Mouse (Mus musculus) right cerebral cortex, postnatal 36 days (tissue): ENCODE results near the gene Ppp1r21.

ENCODE experiments used
- DNase-seq, 2 experiments: peaks; one replicate each; pipeline ENCODE4 v3.0.0; 2022; ENCODE audit warnings: low spot score in 2 of 2, mixed read lengths in 1 of 2

The Ppp1r21 gene

GRCm38 (mm10) chr17:88530236-88530619 lies 310 bp downstream of the Ppp1r21 start:
- no peak for DNase-seq

DNA sequence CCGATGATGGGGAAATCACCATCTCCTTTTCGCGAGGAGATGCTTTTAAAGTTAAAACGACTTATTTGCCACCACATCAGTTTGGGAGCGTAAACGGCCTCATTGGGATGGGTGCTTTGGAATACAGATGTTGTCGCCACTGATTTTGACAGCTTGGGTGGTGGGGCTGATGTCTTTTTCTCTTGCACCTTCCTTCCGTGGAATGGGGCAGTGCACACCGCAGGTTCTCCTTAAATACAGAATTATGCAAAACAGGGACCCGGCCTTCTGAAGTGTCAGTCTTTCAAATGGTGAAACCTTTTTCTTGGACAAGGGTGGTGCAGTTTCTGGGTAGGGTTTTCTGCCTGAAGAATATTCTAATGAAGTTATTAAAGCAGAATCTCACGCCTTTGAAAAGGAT lies 749 bp downstream of the Ppp1r21 start:
- DNase-seq: no peak

DNA sequence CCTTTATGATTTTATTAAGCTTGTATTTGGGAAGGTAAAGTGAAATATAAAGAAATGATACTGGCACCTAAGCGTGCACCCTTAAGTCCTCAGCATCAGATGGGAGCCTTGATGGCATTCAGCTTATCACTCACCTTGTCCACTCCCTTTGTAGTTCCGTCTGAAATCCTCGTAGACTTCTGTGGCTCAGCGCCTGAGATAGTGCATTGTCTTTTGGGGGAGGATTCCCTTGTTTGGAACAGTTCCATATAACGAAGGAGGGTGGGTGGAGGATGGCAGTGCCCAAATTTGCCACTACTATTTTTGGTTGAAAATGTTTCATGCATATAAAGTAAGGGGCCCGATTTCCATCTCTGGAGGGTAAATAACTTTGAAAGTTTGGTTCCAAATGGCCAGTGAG lies 1.3 kb downstream of the Ppp1r21 start:
- no peak for DNase-seq

- DNase-seq: no peak
Observed at GRCm38 (mm10) chr17:88537842-88538430, 8.0 kb downstream of the Ppp1r21 start.

GRCm38 (mm10) chr17:88542771-88543416 lies 13.0 kb downstream of the Ppp1r21 start:
- no peak for DNase-seq

- no peak for DNase-seq
Observed at GRCm38 (mm10) chr17:88543417-88543782, 13.5 kb downstream of the Ppp1r21 start.

GRCm38 (mm10) chr17:88545217-88545784 lies 15.4 kb downstream of the Ppp1r21 start:
- DNase-seq: no peak

- no peak for DNase-seq
Observed at GRCm38 (mm10) chr17:88546745-88547144, 16.8 kb downstream of the Ppp1r21 start.

DNA sequence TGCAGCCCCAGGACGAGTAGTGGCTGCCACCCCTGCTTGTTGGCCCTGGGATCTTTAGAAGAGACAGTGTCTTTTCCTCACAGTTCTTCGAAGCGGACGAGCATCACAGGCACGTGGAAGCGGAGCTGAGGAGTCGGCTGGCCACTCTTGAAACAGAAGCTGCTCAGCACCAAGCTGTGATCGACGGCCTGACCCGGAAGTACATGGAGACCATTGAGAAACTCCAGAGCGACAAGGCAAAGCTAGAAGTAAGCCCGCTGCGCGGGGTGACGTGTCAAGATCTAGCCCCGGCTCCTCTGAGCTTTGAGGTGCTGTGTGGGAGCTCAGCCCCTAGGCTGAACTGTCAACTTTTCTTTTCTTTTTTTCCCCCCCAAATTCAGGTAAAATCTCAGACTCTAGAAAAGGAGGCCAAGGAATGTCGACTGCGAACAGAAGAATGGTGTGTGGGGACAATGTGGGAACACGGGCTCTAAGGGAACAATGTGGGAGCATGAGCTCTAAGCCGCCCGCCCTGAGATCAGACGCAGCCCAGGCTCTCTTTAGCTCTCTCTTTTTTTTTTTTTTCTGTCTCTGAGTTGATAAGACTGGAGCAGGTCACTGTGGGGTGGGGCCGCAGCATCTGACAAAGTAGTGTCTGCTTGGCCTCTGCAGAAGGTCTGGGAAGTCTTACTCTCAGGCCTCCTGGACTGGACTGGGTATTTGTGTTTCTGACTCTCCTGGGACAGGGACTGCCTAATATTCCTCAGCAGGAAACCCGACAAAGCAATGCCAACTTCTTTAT lies 19.7 kb downstream of the Ppp1r21 start:
- no peak for DNase-seq

- DNase-seq: no peak
Observed at GRCm38 (mm10) chr17:88550351-88550750, 20.4 kb downstream of the Ppp1r21 start.

DNA sequence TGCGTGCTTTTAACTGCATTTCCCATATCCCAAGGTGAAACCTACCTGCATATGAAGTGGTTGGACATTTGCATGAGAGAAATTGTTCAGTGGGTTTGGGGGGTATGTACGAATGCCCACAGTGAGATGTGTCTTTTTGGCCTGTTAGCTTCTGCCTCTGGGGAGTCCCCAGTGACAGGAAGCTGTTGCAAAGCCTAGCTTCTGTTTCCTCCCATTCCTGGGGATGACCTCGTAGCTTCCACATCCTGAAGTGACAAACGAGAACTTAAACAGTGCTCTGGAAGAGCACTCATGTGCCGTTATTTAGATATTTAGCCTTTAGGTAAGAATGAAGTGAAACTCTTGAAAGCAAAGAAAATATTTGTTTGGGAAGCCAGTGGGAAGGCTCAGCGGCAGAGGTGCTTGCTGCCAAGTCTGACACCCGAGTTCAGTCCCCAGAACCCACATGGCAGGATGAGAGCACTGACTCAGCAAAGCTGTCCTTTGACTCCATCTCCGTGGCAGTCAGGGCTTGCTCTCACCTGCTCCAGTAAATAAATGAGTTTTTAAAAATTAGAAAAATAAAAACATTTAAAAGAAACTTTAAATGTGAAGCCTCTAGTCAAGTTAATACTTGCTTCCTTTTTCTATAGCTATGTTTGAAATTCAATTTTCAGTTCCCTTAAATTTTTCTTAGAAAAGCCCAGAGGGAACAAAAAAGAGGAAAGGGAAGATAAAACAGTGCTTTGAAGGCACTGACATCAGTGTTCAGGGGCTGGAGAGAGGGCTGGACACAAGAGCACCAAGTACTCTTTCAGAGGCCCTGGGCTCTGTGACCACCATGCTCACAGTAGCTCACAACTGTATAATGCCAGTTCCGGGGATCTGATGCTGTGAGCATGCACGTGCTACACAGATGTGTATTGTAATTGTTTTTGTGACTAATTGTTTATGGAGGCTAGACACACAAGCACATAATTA lies 21.3 kb downstream of the Ppp1r21 start:
- no peak for DNase-seq

DNA sequence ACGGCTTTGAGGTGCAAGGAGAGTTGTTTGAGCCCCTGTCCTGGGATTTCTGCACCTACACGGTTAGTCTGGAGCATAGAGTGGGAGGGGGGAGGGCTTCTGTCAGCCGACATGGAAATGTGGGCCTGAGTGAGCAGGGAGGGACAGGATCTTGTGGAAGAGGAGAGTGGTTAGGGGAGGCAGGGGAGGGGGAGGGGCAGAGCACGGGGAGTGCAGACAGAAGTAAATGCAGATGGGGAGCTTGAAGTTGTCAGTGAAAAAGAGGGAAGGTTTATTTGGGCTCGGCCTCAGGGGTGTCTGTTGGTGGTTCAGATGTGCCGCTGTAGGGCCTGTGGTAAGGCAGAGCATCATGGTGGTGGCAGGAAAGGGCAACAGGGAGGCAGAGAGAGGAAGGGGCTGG lies 22.6 kb downstream of the Ppp1r21 start:
- no peak for DNase-seq

- no peak for DNase-seq
Observed at GRCm38 (mm10) chr17:88553001-88553449, 23.1 kb downstream of the Ppp1r21 start.

DNA sequence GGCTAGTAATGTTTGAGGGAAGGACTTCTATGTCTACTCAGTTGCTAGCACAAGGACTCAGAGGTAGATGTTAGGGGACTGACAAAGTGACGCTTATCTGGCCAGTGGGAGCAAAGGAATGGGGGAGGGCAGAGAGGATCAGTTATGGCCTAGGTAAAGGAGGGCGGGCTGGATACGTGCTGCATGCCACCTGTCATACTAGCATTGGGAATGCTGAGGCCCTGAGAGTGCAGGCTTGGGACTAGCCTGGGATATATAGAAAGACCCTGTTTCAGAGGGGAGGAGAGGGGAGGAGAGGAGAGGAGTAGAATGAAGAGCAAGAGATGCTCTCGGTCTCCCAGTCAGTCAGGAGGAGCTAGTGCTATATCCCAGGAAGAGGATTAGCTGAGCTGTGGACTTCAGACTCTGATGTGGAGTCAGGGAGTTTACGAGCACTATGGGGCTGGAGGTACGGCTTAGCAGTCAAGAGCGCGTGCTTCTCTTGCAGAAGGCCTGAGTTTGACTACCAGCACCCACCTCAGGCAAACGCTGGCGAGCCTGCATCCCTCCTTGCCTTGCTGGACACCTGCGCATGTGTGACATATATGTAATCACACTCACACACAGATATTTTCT lies 23.7 kb downstream of the Ppp1r21 start:
- no peak for DNase-seq

DNA sequence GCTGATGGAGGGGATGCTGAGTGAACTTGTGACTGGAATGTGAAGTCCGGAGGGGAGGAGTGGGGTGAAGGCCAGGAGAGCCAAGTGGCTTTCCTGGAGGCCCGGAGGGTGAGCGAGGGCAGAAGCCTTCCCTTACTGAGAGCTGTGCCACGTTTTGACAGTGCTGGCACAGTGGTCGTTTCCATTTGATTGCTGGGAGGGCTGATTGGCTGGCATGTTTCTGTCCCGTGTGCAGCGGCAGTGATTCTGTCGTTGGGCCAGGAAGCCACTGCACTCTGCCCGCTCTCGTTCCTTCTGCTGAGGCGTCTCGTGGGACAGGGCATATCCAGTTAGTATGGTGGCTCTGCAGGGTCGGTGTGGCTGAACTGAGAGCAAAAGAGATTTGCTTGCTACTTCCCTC lies 26.3 kb downstream of the Ppp1r21 start:
- no peak for DNase-seq

- DNase-seq: no peak
Observed at GRCm38 (mm10) chr17:88556688-88557087, 26.8 kb downstream of the Ppp1r21 start.

- peak; percentile 28 to 37 for DNase-seq
Observed at GRCm38 (mm10) chr17:88558168-88558842, 28.4 kb downstream of the Ppp1r21 start.

- DNase-seq: no peak
Observed at GRCm38 (mm10) chr17:88563611-88564010, 33.7 kb downstream of the Ppp1r21 start.

DNA sequence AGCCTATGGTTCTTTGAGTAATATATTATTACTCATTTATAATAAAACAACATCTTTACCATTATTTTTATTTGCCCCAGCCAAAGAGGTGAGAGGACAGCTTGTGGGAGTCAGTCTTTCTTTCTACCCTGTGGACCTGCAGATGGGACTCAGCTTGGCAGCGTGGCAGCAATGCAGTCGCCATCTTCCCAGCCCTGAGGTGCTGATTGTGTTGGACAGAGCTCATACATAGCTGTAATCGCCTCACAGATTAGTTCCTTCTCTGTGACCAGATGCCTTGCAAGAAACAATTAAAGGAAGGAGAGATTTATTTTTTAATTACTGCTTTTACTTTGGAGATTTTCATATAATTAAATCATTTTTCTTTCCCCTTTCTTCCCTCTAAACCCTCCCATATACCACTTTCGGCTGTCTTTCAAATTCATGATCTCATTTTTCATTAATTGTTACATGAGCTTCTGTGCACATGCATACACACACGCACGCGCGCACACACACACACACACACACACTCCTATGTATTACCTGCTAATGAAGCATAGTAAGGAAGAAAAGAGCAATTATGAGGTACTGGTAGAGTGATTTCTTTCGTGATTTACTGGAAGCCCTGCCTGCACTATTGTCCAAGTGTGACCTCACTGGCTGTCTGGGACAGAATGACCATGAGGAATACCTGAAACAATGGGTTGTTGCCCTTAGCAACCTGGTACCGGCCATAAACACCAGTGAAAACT lies 40.1 kb downstream of the Ppp1r21 start:
- DNase-seq: no peak

- DNase-seq: no peak
Observed at GRCm38 (mm10) chr17:88570784-88571183, 40.9 kb downstream of the Ppp1r21 start.
